Mouse (Mus musculus) CD8-positive naive resting alpha-beta T cell, adult 2 months (primary cell): ENCODE results near the gene Cts7.

ENCODE experiments used
- DNase-seq, 2 experiments: peaks; one replicate each; pipeline ENCODE4 v3.0.0; 2022; ENCODE audit warnings: low read depth in 2 of 2, low spot score in 2 of 2

The Cts7 gene

GRCm38 (mm10) chr13:61358097-61358496, at the start of gene Cts7:
Gene Cts7, minus strand, starts transcription at chr13:61358197.
- DNase-seq, result no peak
